Mouse (Mus musculus): ENCODE measurements at regions not wholly inside any gene's neighbourhood (a gene's known extent, or its start where the extent isn't known, plus 50 kb on each side); places are given as distances from the start of the nearest gene placed in this dataset.

GRCm38 (mm10) chr17:84844950-84845349, 54.4 kb upstream of the Lrpprc start:
- no peak for TF ChIP-seq TAL1 (IDR thresholded peaks at IDR 0.05; ENCODE audit: low read length)
- TF ChIP-seq GATA1 (IDR thresholded peaks at IDR 0.05; ENCODE audit: low read length) = no peak

All from erythroblast, embryonic 14.5 days (primary cell).